Mouse (Mus musculus) intestine, embryonic 14.5 days (tissue): ENCODE results near the gene Rab17. TPM values are rescaled to one million over a fixed set of nuclear protein-coding genes. Genes with fewer than 3 reads are reported as not detected.

ENCODE experiments used
- ATAC-seq: fragments of 200-750 bp; cut with Nextera tagmentation; replicated peaks from 2 replicates; pipeline ENCODE4 v1.8.0; 2017; ENCODE audit warnings: low read depth, moderate number of reproducible peaks, moderate TSS enrichment, moderate library complexity; ENCODE audit not compliant: low FRiP score, low TSS enrichment
- DNase-seq: peaks from one replicate; pipeline ENCODE4 v3.0.0-alpha.2; 2018; ENCODE audit warnings: low spot score
- H3K27ac ChIP-seq: fragments of 300-500 bp; sonication (generic); 2 replicates; pipeline ENCODE4 v1.5.1; 2014; ENCODE audit warnings: low read depth, mild to moderate bottlenecking, control low read depth
- H3K27me3 ChIP-seq: fragments of 300-500 bp; sonication (generic); replicated peaks from 2 replicates; pipeline ENCODE4 v1.6.1; 2014; ENCODE audit warnings: low read length, control low read depth; ENCODE audit not compliant: control insufficient read depth, insufficient read depth
- H3K36me3 ChIP-seq: fragments of 300-500 bp; sonication (generic); 2 replicates; pipeline ENCODE4 v1.6.1; 2014; ENCODE audit warnings: low read length, control low read depth; ENCODE audit not compliant: control insufficient read depth, insufficient read depth
- H3K4me1 ChIP-seq: fragments of 300-500 bp; sonication (generic); replicated peaks from 2 replicates; pipeline ENCODE4 v1.6.1; 2014; ENCODE audit warnings: low read length, control low read depth, mixed read lengths; ENCODE audit not compliant: control insufficient read depth, insufficient read depth
- H3K4me2 ChIP-seq: fragments of 300-500 bp; sonication (generic); 2 replicates; pipeline ENCODE4 v1.6.1; 2014; ENCODE audit warnings: low read length
- H3K4me3 ChIP-seq: fragments of 300-500 bp; sonication (generic); 2 replicates; pipeline ENCODE4 v1.5.1; 2014; ENCODE audit warnings: low read depth, low read length, control low read depth, mixed read lengths
- H3K9ac ChIP-seq: fragments of 300-500 bp; sonication (generic); 2 replicates; pipeline ENCODE4 v1.6.1; 2014; ENCODE audit warnings: mild to moderate bottlenecking, low read length
- H3K9me3 ChIP-seq: fragments of 300-500 bp; sonication (generic); 2 replicates; pipeline ENCODE4 v1.6.1; 2016; ENCODE audit warnings: low read length, control low read depth; ENCODE audit not compliant: control insufficient read depth
- WGBS: fragments of 180-500 bp; shearing (Covaris S2); extraction: QIAGEN DNeasy Blood & Tissue Kit; methylation state at CpG from one replicate; pipeline ENCODE4 v1.1.7; 2014; 5-methylcytosine and 5-hydroxymethylcytosine counted together
- polyA plus RNA-seq: library from polyadenylated mRNA; unstranded; fragments of >200 nt; fragmentation: Nextera tagmentation; extraction: Ambion mirVana; gene quantifications from 2 replicates; pipeline ENCODE4 v1.2.1, GENCODE M21; 2014

Rab17 gene
- polyA plus RNA-seq, result 21.2 and 22.8 TPM in 2 replicates

- H3K9me3 ChIP-seq, result no peaks in the 10 kb centered on the region
Observed at GRCm38 (mm10) chr1:90969347-90969784, at the start of gene Rab17. Gene Rab17 (minus strand): TSS chr1:90969661.

DNA sequence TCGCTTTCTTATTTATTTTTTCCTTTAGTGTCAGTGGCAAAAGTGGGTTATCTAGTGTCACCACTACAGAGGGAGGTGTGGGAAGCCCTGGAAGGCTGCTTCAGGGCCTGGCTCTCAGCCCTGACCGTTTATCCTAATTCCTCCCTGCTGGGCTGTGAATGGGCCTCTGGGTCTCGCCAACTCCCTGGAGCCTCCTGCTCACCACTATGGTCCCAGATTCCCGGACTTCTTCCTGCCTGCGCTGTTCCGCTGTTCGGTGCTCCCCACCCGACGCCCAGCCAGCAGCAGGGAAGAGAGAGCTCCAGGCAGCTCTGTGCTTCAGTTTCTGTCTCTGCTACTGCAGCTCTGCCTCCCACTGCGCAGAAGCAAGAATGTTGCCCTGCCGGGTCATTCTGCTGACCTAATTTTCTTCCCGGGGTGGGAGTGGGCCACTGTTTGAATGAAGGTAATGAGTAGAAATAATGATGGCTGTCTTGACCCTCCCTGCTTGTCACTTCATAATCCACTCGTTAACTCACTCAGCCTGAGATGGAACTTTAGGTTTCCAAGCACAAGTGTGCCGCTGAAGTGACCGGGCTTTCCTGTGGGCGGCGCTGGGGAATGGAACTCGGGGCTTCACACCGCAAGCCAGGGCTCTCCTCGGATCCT is 47.8 kb upstream of the Rab17 start:
- DNase-seq, result no peak
- 0 out of 2 replicates have a peak overlapping the region, but pooled peaks have one; percentile 38 for H3K27ac ChIP-seq
- ATAC-seq, result 0 out of 2 replicates have a peak, but pooled peaks have one; percentile 40

More at GRCm38 (mm10) chr1:90969347-90969784, at the start of gene Rab17:
- DNase-seq (peak; percentile 81), ATAC-seq (peak; percentile 74)
- H3K36me3 ChIP-seq, result no peaks in the 10 kb centered on the region
- H3K4me2 ChIP-seq, result peak within 1 kb of the TSS; percentile 41
- peaks cover 22% of the 10 kb centered on the region for H3K4me1 ChIP-seq
- H3K27ac ChIP-seq, result peak within 1 kb of the TSS; percentile 69
- no peaks in the 10 kb centered on the region for H3K27me3 ChIP-seq
- WGBS, result 8% methylated on average over 9 of the region's 9 CpGs
- H3K9ac ChIP-seq, result 0 out of 2 replicates have a peak within 1 kb of the TSS, but pooled peaks have one; percentile 11
- H3K4me3 ChIP-seq, result peak within 1 kb of the TSS; percentile 23

GRCm38 (mm10) chr1:91015571-91015970 is 46.1 kb upstream of the Rab17 start:
- Histone ChIP-seq H3K4me3 (no peak overlapping the region), H3K27me3 (no peaks in the 10 kb centered on the region), H3K9ac (no peak overlapping the region), H3K4me1 (peaks cover 24% of the 10 kb centered on the region), H3K4me2 (no peak overlapping the region), H3K36me3 (no peaks in the 10 kb centered on the region), H3K27ac (no peak overlapping the region), H3K9me3 (no peaks in the 10 kb centered on the region)
- DNase-seq (no peak), ATAC-seq (no peak)
- WGBS, result 61% methylated on average over 7 of the region's 7 CpGs

More for the DNA sequence above, 47.8 kb upstream of the Rab17 start:
- Histone ChIP-seq H3K9me3 (no peaks in the 10 kb centered on the region), H3K36me3 (no peaks in the 10 kb centered on the region), H3K4me3 (no peak overlapping the region), H3K4me2 (peak overlapping the region; percentile 30), H3K4me1 (peaks cover 16% of the 10 kb centered on the region; the same call in 1 of the 2 replicates), H3K9ac (no peak overlapping the region), H3K27me3 (no peaks in the 10 kb centered on the region)
- 18% methylated on average over 20 of the region's 20 CpGs for WGBS

DNA sequence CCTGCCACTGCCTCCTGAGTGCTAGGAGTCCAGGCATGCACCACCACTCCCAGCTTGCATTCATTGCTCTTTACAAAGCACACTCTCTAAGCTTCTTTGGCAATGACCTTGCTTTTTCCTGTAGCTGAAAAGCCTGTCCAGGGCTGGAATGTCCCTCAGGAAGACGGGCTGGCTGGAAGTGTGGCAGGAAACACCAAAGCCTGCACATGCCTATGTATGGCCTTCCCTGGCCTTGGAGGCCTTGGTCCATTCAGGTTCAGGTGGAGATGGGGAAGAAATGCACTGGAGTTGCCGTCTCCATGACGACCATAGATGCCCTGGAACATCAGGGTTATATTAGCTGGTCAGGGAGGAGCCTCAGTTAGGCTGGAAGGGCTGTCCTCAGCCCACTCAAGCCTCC is 44.3 kb upstream of the Rab17 start:
- no peaks in the 10 kb centered on the region for H3K36me3 ChIP-seq
- no peaks in the 10 kb centered on the region for H3K9me3 ChIP-seq
- no peak overlapping the region for H3K4me2 ChIP-seq
- H3K27ac ChIP-seq, result no peak overlapping the region
- H3K4me1 ChIP-seq, result peaks cover 24% of the 10 kb centered on the region
- 61% methylated on average over 3 of the region's 3 CpGs for WGBS
- no peak overlapping the region for H3K4me3 ChIP-seq
- H3K27me3 ChIP-seq, result no peaks in the 10 kb centered on the region
- H3K9ac ChIP-seq, result no peak overlapping the region
- ATAC-seq, result no peak
- no peak for DNase-seq

DNA sequence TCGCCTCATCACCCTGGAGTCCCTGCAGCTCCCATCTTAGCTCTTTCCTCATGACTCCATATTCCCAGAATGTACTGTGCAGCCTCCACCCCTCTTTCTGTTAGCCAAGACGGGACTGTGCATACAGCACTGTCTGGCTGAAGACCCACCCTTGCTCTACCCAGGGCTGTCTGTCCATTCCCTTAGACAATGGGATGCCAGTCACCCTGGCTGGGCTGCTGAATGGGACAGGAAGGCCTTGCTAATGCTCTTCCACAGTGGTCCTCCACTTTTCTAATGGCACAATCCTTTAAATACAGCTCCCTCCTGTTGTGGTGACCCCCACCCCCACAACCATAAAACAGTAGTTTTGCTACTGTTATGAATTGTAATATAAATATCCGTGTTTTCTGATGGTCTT is 41.9 kb upstream of the Rab17 start:
- no peak for DNase-seq

GRCm38 (mm10) chr1:91010716-91011115 is 41.3 kb upstream of the Rab17 start:
- no peak overlapping the region for H3K9ac ChIP-seq
- no peak overlapping the region for H3K27ac ChIP-seq
- no peak for ATAC-seq
- no peaks in the 10 kb centered on the region for H3K9me3 ChIP-seq
- H3K4me3 ChIP-seq, result no peak overlapping the region
- WGBS, result 77% methylated on average over 2 of the region's 2 CpGs
- H3K4me1 ChIP-seq, result peaks cover 13% of the 10 kb centered on the region
- no peaks in the 10 kb centered on the region for H3K36me3 ChIP-seq
- no peak overlapping the region for H3K4me2 ChIP-seq
- H3K27me3 ChIP-seq, result no peaks in the 10 kb centered on the region
- no peak for DNase-seq

More for the DNA sequence above, 41.9 kb upstream of the Rab17 start:
- no peak overlapping the region for H3K4me3 ChIP-seq
- H3K27ac ChIP-seq, result no peak overlapping the region
- H3K9ac ChIP-seq, result no peak overlapping the region
- WGBS, result 85% methylated on average over 3 of the region's 3 CpGs
- peaks cover 13% of the 10 kb centered on the region for H3K4me1 ChIP-seq
- H3K36me3 ChIP-seq, result no peaks in the 10 kb centered on the region
- no peaks in the 10 kb centered on the region for H3K27me3 ChIP-seq
- H3K9me3 ChIP-seq, result no peaks in the 10 kb centered on the region
- H3K4me2 ChIP-seq, result no peak overlapping the region
- ATAC-seq, result no peak

DNA sequence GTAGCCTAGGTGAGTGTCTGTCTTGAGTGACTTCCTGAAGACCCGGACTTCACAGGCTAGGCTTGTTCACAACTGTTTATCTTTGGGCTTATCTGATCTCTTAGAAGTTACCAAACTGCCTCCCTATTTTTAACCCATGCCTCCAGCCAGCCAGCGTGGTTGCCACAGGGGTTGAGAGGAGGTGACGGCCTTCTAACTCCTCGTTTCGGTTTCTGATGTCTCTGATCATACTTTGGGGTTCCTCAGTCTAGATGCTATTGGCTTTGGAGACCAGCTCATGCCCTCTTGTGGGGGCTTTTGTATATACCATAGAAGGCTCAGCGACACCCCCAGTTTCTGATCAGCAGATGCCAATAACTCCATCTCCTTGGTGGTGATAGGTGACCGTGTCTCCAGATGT is 40.8 kb upstream of the Rab17 start:
- Histone ChIP-seq H3K4me3 (no peak overlapping the region), H3K9ac (no peak overlapping the region), H3K27me3 (no peaks in the 10 kb centered on the region), H3K4me2 (no peak overlapping the region), H3K4me1 (peaks cover 13% of the 10 kb centered on the region), H3K27ac (no peak overlapping the region), H3K9me3 (no peaks in the 10 kb centered on the region), H3K36me3 (no peaks in the 10 kb centered on the region)
- WGBS, result 73% methylated on average over 7 of the region's 7 CpGs
- no peak for ATAC-seq
- no peak for DNase-seq

GRCm38 (mm10) chr1:91009266-91009665 is 39.8 kb upstream of the Rab17 start:
- Histone ChIP-seq H3K4me1 (peaks cover 13% of the 10 kb centered on the region), H3K4me2 (no peak overlapping the region), H3K27me3 (no peaks in the 10 kb centered on the region), H3K27ac (no peak overlapping the region), H3K4me3 (no peak overlapping the region), H3K9ac (no peak overlapping the region), H3K36me3 (no peaks in the 10 kb centered on the region), H3K9me3 (no peaks in the 10 kb centered on the region)
- 68% methylated on average over 6 of the region's 6 CpGs for WGBS
- no peak for DNase-seq
- no peak for ATAC-seq

GRCm38 (mm10) chr1:91008746-91009145 is 39.3 kb upstream of the Rab17 start:
- Histone ChIP-seq H3K36me3 (no peaks in the 10 kb centered on the region), H3K9me3 (no peaks in the 10 kb centered on the region), H3K4me1 (peaks cover 13% of the 10 kb centered on the region), H3K27me3 (no peaks in the 10 kb centered on the region), H3K4me2 (no peak overlapping the region), H3K27ac (no peak overlapping the region), H3K9ac (no peak overlapping the region), H3K4me3 (no peak overlapping the region)
- 82% methylated on average over 9 of the region's 9 CpGs for WGBS
- DNase-seq (no peak), ATAC-seq (no peak)
